In genomic region chr4:127535630-127536029, GRCm38 (mm10) we compare ENCODE assay signal across 14 mouse cellular contexts.
DNase-seq lines count a peak whose midpoint lies in the region; ATAC-seq and TF ChIP-seq lines count a peak whose summit lies in the region.
"Had no signal": no experiment of that assay in that cellular context is flagged by ENCODE, and none has a peak within 500 bp of the region (broad histone marks: within the 10 kb centered on the region; RNA-seq: fewer than 3 reads in every experiment).

No protein-coding gene starts in this region.

- DNase-seq in kidney, postnatal 0 days (ENCODE audit: low spot score): no peak
- DNase-seq in kidney, adult 8-10 months: no peak
- DNase-seq in thymus, postnatal 4 days: peak; percentile 13
- no peak for DNase-seq in thymus, postnatal 14 days
- DNase-seq in brain, embryonic 14.5 days (ENCODE audit: low read depth): no peak
- no peak for DNase-seq in right cerebral cortex, postnatal 36 days (ENCODE audit: low spot score in 2 of 2)
- no peak for DNase-seq in cerebellum, postnatal 25 days
- DNase-seq: adrenal gland, postnatal 10 days; heart, adult 11 months; right cerebral cortex, postnatal 25 days had no signal

- no peaks in the 10 kb centered on the region for H3K4me1 ChIP-seq in kidney, postnatal 0 days (replicated peaks; ENCODE audit: insufficient read depth, low read length)
- H3K4me1 ChIP-seq: embryonic facial prominence, embryonic 12.5 days; kidney, embryonic 15.5 days; stomach, embryonic 15.5 days had no signal

- H3K36me3 ChIP-seq in kidney, postnatal 0 days (ENCODE audit: insufficient read depth, low read length): no peaks in the 10 kb centered on the region
- H3K36me3 ChIP-seq: embryonic facial prominence, embryonic 12.5 days; kidney, embryonic 15.5 days; stomach, embryonic 15.5 days had no signal

- H3K4me2 ChIP-seq in kidney, postnatal 0 days (ENCODE audit: low read length): no peak overlapping the region
- H3K4me2 ChIP-seq: embryonic facial prominence, embryonic 12.5 days; kidney, embryonic 15.5 days; stomach, embryonic 15.5 days had no signal

- H3K27ac ChIP-seq in kidney, postnatal 0 days: no peak overlapping the region
- H3K27ac ChIP-seq: embryonic facial prominence, embryonic 12.5 days; kidney, embryonic 15.5 days; stomach, embryonic 15.5 days had no signal

- no peak for ATAC-seq in kidney, postnatal 0 days (replicated peaks; ENCODE audit: low FRiP score, low read depth)
- ATAC-seq: hindbrain, embryonic 16.5 days had no signal

- H3K4me3 ChIP-seq in kidney, postnatal 0 days (replicated peaks; ENCODE audit: low read depth, low read length): no peak overlapping the region
- H3K4me3 ChIP-seq: embryonic facial prominence, embryonic 12.5 days; kidney, embryonic 15.5 days; stomach, embryonic 15.5 days had no signal

- no peaks in the 10 kb centered on the region for H3K9me3 ChIP-seq in kidney, postnatal 0 days (replicated peaks; ENCODE audit: low read length)
- H3K9me3 ChIP-seq: embryonic facial prominence, embryonic 12.5 days; kidney, embryonic 15.5 days; stomach, embryonic 15.5 days had no signal

- WGBS in kidney, postnatal 0 days: 77% methylated on average over 7 of the region's 7 CpGs

- TF ChIP-seq CTCF in kidney, postnatal 0 days (IDR thresholded peaks at IDR 0.05; ENCODE audit: low read depth): peak; percentile 41; the same call in 1 of the 2 replicates
- peak; percentile 50; the same call in 1 of the 2 replicates for TF ChIP-seq CTCF in brain, embryonic 14.5 days (IDR thresholded peaks at IDR 0.05; ENCODE audit: borderline replicate concordance, extremely low read depth, insufficient read depth, insufficient read length)

- no peak for TF ChIP-seq POLR2A in brain, embryonic 14.5 days (IDR thresholded peaks at IDR 0.05; ENCODE audit: borderline replicate concordance, extremely low read depth, insufficient read depth, insufficient read length, poor library complexity, severe bottlenecking)

- H3K27me3 ChIP-seq in kidney, postnatal 0 days (ENCODE audit: insufficient read depth, low read length): no peaks in the 10 kb centered on the region
- H3K27me3 ChIP-seq: embryonic facial prominence, embryonic 12.5 days; kidney, embryonic 15.5 days; stomach, embryonic 15.5 days had no signal

- no peak overlapping the region for H3K9ac ChIP-seq in kidney, postnatal 0 days (ENCODE audit: low read depth, low read length)
- H3K9ac ChIP-seq: embryonic facial prominence, embryonic 12.5 days; kidney, embryonic 15.5 days; stomach, embryonic 15.5 days had no signal
